Mouse (Mus musculus) stomach, postnatal 0 days (tissue): Measurements from ENCODE around the gene Zbtb20.

Experiments
- CTCF ChIP-seq: IDR thresholded peaks from 2 replicates; pipeline ENCODE4 v1.5.1; 2016; ENCODE audit warnings: antibody characterized with exemption, low read depth, mild to moderate bottlenecking, moderate library complexity
- EP300 ChIP-seq: optimal IDR thresholded peaks from 2 replicates; pipeline ENCODE3; 2016; ENCODE audit warnings: antibody characterized with exemption

DNA sequence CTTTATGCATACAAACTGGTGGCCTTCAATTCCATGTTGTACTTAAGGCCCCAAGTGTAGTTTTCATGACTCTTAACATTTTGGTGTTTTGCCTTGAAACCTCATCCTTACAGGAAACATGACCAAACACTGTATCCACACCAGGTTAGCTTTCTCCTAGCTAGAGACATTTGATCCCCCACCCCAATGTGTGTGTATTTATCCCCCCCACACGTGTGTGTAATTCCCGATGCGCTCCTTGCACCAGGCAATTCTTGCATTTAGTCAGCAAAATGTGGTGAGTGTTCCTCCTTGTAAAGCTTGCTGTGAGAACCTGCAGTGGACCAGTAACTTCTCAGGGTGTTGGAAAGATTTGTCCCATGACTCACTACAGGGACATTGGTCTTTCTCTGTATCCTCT is 455.8 kb downstream of the Zbtb20 start:
- TF ChIP-seq CTCF = no peak
- TF ChIP-seq EP300 = no peak
